Mouse (Mus musculus): ENCODE measurements at regions not wholly inside any gene's neighbourhood (a gene's known extent, or its start where the extent isn't known, plus 50 kb on each side); places are given as distances from the start of the nearest gene placed in this dataset.

- Histone ChIP-seq H3K9ac (no peak overlapping the region), H3K4me2 (replicated peaks) (no peak overlapping the region), H3K36me3 (no peaks in the 10 kb centered on the region), H3K9me3 (replicated peaks) (no peaks in the 10 kb centered on the region), H3K27ac (no peak overlapping the region), H3K4me1 (no peaks in the 10 kb centered on the region), H3K4me3 (no peak overlapping the region), H3K27me3 (no peaks in the 10 kb centered on the region)
- WGBS, result 75% methylated on average over 11 of the region's 11 CpGs
- ATAC-seq (ENCODE audit: low FRiP score), result no peak
Measured at GRCm38 (mm10) chr15:63410994-63411770, 433.8 kb downstream of the Gsdmc2 start.

GRCm38 (mm10) chr15:63400445-63400844 is 444.5 kb downstream of the Gsdmc2 start:
- 50% methylated on average over 3 of the region's 3 CpGs for WGBS
- Histone ChIP-seq H3K27me3 (no peaks in the 10 kb centered on the region), H3K36me3 (no peaks in the 10 kb centered on the region), H3K9me3 (replicated peaks) (no peaks in the 10 kb centered on the region), H3K4me1 (no peaks in the 10 kb centered on the region), H3K9ac (no peak overlapping the region), H3K27ac (no peak overlapping the region), H3K4me3 (no peak overlapping the region), H3K4me2 (replicated peaks) (no peak overlapping the region)
- no peak for ATAC-seq (ENCODE audit: low FRiP score)

- no peak overlapping the region for H3K27ac ChIP-seq
Measured at GRCm38 (mm10) chr15:63400011-63400410, 445.0 kb downstream of the Gsdmc2 start.

GRCm38 (mm10) chr15:63397485-63397884 is 447.5 kb downstream of the Gsdmc2 start:
- 93% methylated on average over 3 of the region's 3 CpGs for whole genome bisulfite sequencing

More at GRCm38 (mm10) chr15:63400011-63400410, 445.0 kb downstream of the Gsdmc2 start:
- H3K4me2 ChIP-seq (replicated peaks), result no peak overlapping the region
- no peak for ATAC-seq (ENCODE audit: low FRiP score)
- no peaks in the 10 kb centered on the region for H3K27me3 ChIP-seq
- no peak overlapping the region for H3K4me3 ChIP-seq
- no peak overlapping the region for H3K9ac ChIP-seq
- H3K4me1 ChIP-seq, result no peaks in the 10 kb centered on the region
- no peaks in the 10 kb centered on the region for H3K36me3 ChIP-seq
- 50% methylated on average over 1 of the region's 1 CpGs for WGBS
- no peaks in the 10 kb centered on the region for H3K9me3 ChIP-seq (replicated peaks)

GRCm38 (mm10) chr15:63377258-63377657 is 467.7 kb downstream of the Gsdmc2 start:
- H3K9ac ChIP-seq, result no peak overlapping the region
- no peak overlapping the region for H3K4me2 ChIP-seq (replicated peaks)
- no peak overlapping the region for H3K27ac ChIP-seq
- H3K27me3 ChIP-seq, result no peaks in the 10 kb centered on the region
- no peaks in the 10 kb centered on the region for H3K9me3 ChIP-seq (replicated peaks)
- ATAC-seq (ENCODE audit: low FRiP score), result no peak
- H3K4me3 ChIP-seq, result no peak overlapping the region
- 83% methylated on average over 2 of the region's 2 CpGs for WGBS
- H3K4me1 ChIP-seq, result no peaks in the 10 kb centered on the region
- no peaks in the 10 kb centered on the region for H3K36me3 ChIP-seq

More at GRCm38 (mm10) chr15:63397485-63397884, 447.5 kb downstream of the Gsdmc2 start:
- Histone ChIP-seq H3K4me1 (no peaks in the 10 kb centered on the region), H3K4me3 (no peak overlapping the region), H3K9ac (no peak overlapping the region), H3K27ac (no peak overlapping the region), H3K4me2 (replicated peaks) (no peak overlapping the region), H3K27me3 (no peaks in the 10 kb centered on the region), H3K36me3 (no peaks in the 10 kb centered on the region), H3K9me3 (replicated peaks) (no peaks in the 10 kb centered on the region)
- ATAC-seq (ENCODE audit: low FRiP score), result no peak

- ATAC-seq (ENCODE audit: low FRiP score), result no peak
- Histone ChIP-seq H3K4me1 (no peaks in the 10 kb centered on the region), H3K4me2 (replicated peaks) (no peak overlapping the region), H3K4me3 (no peak overlapping the region), H3K27ac (no peak overlapping the region), H3K9me3 (replicated peaks) (no peaks in the 10 kb centered on the region), H3K27me3 (no peaks in the 10 kb centered on the region), H3K36me3 (no peaks in the 10 kb centered on the region), H3K9ac (no peak overlapping the region)
- 75% methylated on average over 4 of the region's 4 CpGs for WGBS
Measured at GRCm38 (mm10) chr15:63371328-63372023, 473.5 kb downstream of the Gsdmc2 start.

GRCm38 (mm10) chr15:63364473-63364872 is 480.5 kb downstream of the Gsdmc2 start:
- no peak for ATAC-seq (ENCODE audit: low FRiP score)

GRCm38 (mm10) chr15:63360402-63360801 is 484.6 kb downstream of the Gsdmc2 start:
- 76% methylated on average over 7 of the region's 7 CpGs for WGBS
- no peak overlapping the region for H3K9ac ChIP-seq
- H3K27ac ChIP-seq, result no peak overlapping the region
- H3K36me3 ChIP-seq, result no peaks in the 10 kb centered on the region
- ATAC-seq (ENCODE audit: low FRiP score), result no peak
- H3K9me3 ChIP-seq (replicated peaks), result no peaks in the 10 kb centered on the region
- no peak overlapping the region for H3K4me3 ChIP-seq
- H3K4me2 ChIP-seq (replicated peaks), result no peak overlapping the region
- no peaks in the 10 kb centered on the region for H3K4me1 ChIP-seq
- no peaks in the 10 kb centered on the region for H3K27me3 ChIP-seq

More at GRCm38 (mm10) chr15:63364473-63364872, 480.5 kb downstream of the Gsdmc2 start:
- Histone ChIP-seq H3K27me3 (no peaks in the 10 kb centered on the region), H3K9me3 (replicated peaks) (no peaks in the 10 kb centered on the region), H3K4me3 (no peak overlapping the region), H3K36me3 (no peaks in the 10 kb centered on the region), H3K4me1 (no peaks in the 10 kb centered on the region), H3K27ac (no peak overlapping the region), H3K9ac (no peak overlapping the region), H3K4me2 (replicated peaks) (no peak overlapping the region)
- 93% methylated on average over 1 of the region's 1 CpGs for WGBS

GRCm38 (mm10) chr15:63341730-63342129 is 503.2 kb downstream of the Gsdmc2 start:
- no peaks in the 10 kb centered on the region for H3K9me3 ChIP-seq (replicated peaks)
- no peak for ATAC-seq (ENCODE audit: low FRiP score)
- H3K36me3 ChIP-seq, result no peaks in the 10 kb centered on the region
- H3K4me2 ChIP-seq (replicated peaks), result no peak overlapping the region
- no peak overlapping the region for H3K4me3 ChIP-seq
- H3K27me3 ChIP-seq, result no peaks in the 10 kb centered on the region
- no peaks in the 10 kb centered on the region for H3K4me1 ChIP-seq
- H3K9ac ChIP-seq, result no peak overlapping the region
- H3K27ac ChIP-seq, result no peak overlapping the region
- 84% methylated on average over 2 of the region's 2 CpGs for WGBS

GRCm38 (mm10) chr15:63340322-63341060 is 504.5 kb downstream of the Gsdmc2 start:
- no peak overlapping the region for H3K27ac ChIP-seq
- H3K4me2 ChIP-seq (replicated peaks), result no peak overlapping the region
- H3K9me3 ChIP-seq (replicated peaks), result no peaks in the 10 kb centered on the region
- ATAC-seq (ENCODE audit: low FRiP score), result no peak
- H3K4me1 ChIP-seq, result no peaks in the 10 kb centered on the region
- 34% methylated on average over 6 of the region's 6 CpGs for WGBS
- H3K9ac ChIP-seq, result no peak overlapping the region
- H3K36me3 ChIP-seq, result no peaks in the 10 kb centered on the region
- H3K4me3 ChIP-seq, result no peak overlapping the region
- H3K27me3 ChIP-seq, result no peaks in the 10 kb centered on the region

- no peak overlapping the region for H3K4me3 ChIP-seq
- H3K36me3 ChIP-seq, result no peaks in the 10 kb centered on the region
- no peaks in the 10 kb centered on the region for H3K27me3 ChIP-seq
- ATAC-seq (ENCODE audit: low FRiP score), result no peak
- no peaks in the 10 kb centered on the region for H3K4me1 ChIP-seq
- H3K4me2 ChIP-seq (replicated peaks), result no peak overlapping the region
- no peak overlapping the region for H3K9ac ChIP-seq
- no peaks in the 10 kb centered on the region for H3K9me3 ChIP-seq (replicated peaks)
- WGBS, result 70% methylated on average over 1 of the region's 1 CpGs
- H3K27ac ChIP-seq, result no peak overlapping the region
Measured at GRCm38 (mm10) chr15:63319666-63320065, 525.3 kb downstream of the Gsdmc2 start.

- H3K4me1 ChIP-seq, result no peaks in the 10 kb centered on the region
- no peak overlapping the region for H3K9ac ChIP-seq
- ATAC-seq (ENCODE audit: low FRiP score), result 0 out of 2 replicates have a peak, but pooled peaks have one; percentile 35
- no peak overlapping the region for H3K4me3 ChIP-seq
- H3K4me2 ChIP-seq (replicated peaks), result no peak overlapping the region
- no peaks in the 10 kb centered on the region for H3K36me3 ChIP-seq
- H3K27me3 ChIP-seq, result no peaks in the 10 kb centered on the region
- H3K9me3 ChIP-seq (replicated peaks), result no peaks in the 10 kb centered on the region
- 72% methylated on average over 2 of the region's 2 CpGs for WGBS
- H3K27ac ChIP-seq, result no peak overlapping the region
Measured at GRCm38 (mm10) chr15:63310426-63310825, 534.6 kb downstream of the Gsdmc2 start.
